Mouse (Mus musculus) adrenal gland, adult 10 weeks (tissue): ENCODE results near the gene Rhoa. TPM values are rescaled to one million over a fixed set of nuclear protein-coding genes. Genes with fewer than 3 reads are reported as not detected.

Experiments used
- polyA plus RNA-seq: library from polyadenylated mRNA; stranded (reverse); fragments of 350-450 nt; fragmentation: Illumina TruSeq; extraction: RNeasy Lipid Tissue Mini Kit (QIAGEN cat#74804); gene quantifications from one replicate; pipeline ENCODE4 v1.2.3, GENCODE M21; 2014; ENCODE audit warnings: low read depth, low replicate concordance

Gene Rhoa
- polyA plus RNA-seq: 620 TPM

GRCm38 (mm10) chr9:108305629-108306520, at the start of gene Rhoa, which contains the start of gene Tcta:
Rhoa (plus strand) TSS chr9:108306129.
Tcta (minus strand) TSS chr9:108306160.

GRCm38 (mm10) chr9:108263690-108264190, 42.2 kb upstream of the Rhoa start, which contains the start of gene Dag1:
Dag1 (minus strand) TSS chr9:108263958.

GRCm38 (mm10) chr9:108290016-108290750, 15.7 kb upstream of the Rhoa start, which contains the start of gene Nicn1:
Nicn1 (plus strand) TSS chr9:108290429.

GRCm38 (mm10) chr9:108296453-108297355, 9.2 kb upstream of the Rhoa start, which contains the start of gene Amt:
Amt (plus strand) TSS chr9:108296853.

GRCm38 (mm10) chr9:108338886-108339781, 33.2 kb downstream of the Rhoa start, which contains the start of gene Gpx1:
Gpx1 (plus strand) TSS chr9:108338903.

GRCm38 (mm10) chr9:108347540-108348289, 41.8 kb downstream of the Rhoa start, which contains the start of gene Usp4:
Usp4 (plus strand) TSS chr9:108347853.

Other genes starting within 250 kb of the Rhoa start
- not detected for gene Mst1, start 225.7 kb upstream of the Rhoa start, polyA plus RNA-seq
- 0.99 TPM for gene Rnf123, start 222.8 kb upstream of the Rhoa start, polyA plus RNA-seq
- gene Apeh, start 211.5 kb upstream of the Rhoa start, polyA plus RNA-seq: 40.2 TPM
- gene Bsn, start 115.7 kb upstream of the Rhoa start, polyA plus RNA-seq: 0.35 TPM
- 56.8 TPM for gene Dag1, start 42.2 kb upstream of the Rhoa start, polyA plus RNA-seq
- 27.2 TPM for gene Nicn1, start 15.7 kb upstream of the Rhoa start, polyA plus RNA-seq
- gene Amt, start 9.3 kb upstream of the Rhoa start, polyA plus RNA-seq: 0.82 TPM
- 17.1 TPM for gene Tcta, start within 50 bp of the Rhoa start, polyA plus RNA-seq
- 21.4 TPM for gene Gpx1, start 32.8 kb downstream of the Rhoa start, polyA plus RNA-seq
- 66.7 TPM for gene Usp4, start 41.7 kb downstream of the Rhoa start, polyA plus RNA-seq
- 1.2 TPM for gene 1700102P08Rik, start 86.7 kb downstream of the Rhoa start, polyA plus RNA-seq
- gene Ccdc36, start 122.4 kb downstream of the Rhoa start, polyA plus RNA-seq: not detected
- not detected for gene BC048562, start 130.4 kb downstream of the Rhoa start, polyA plus RNA-seq
- gene Ccdc71, start 154.4 kb downstream of the Rhoa start, polyA plus RNA-seq: 6.2 TPM
- gene Klhdc8b, start 155.5 kb downstream of the Rhoa start, polyA plus RNA-seq: 1.5 TPM
- 6.8 TPM for gene Lamb2, start 173.6 kb downstream of the Rhoa start, polyA plus RNA-seq
- gene Usp19, start 184.5 kb downstream of the Rhoa start, polyA plus RNA-seq: 18.4 TPM
- 95.6 TPM for gene Qars, start 201.6 kb downstream of the Rhoa start, polyA plus RNA-seq
- gene Qrich1, start 210.7 kb downstream of the Rhoa start, polyA plus RNA-seq: 57.8 TPM